Mouse (Mus musculus) stomach, postnatal 0 days (tissue): ENCODE measurements around the gene Rnf182. TPM values are rescaled to one million over a fixed set of nuclear protein-coding genes. Genes with fewer than 3 reads are reported as not detected.

Experiments
- ATAC-seq: fragments of 200-750 bp; cut with Nextera tagmentation; 2 replicates; pipeline ENCODE4 v1.8.0; 2017; ENCODE audit not compliant: low FRiP score, low TSS enrichment
- DNase-seq: peaks from one replicate; pipeline ENCODE4 v3.0.0-alpha.2; 2016; ENCODE audit warnings: low spot score
- H3K27ac ChIP-seq: fragments of 300-500 bp; sonication (generic); replicated peaks from 2 replicates; pipeline ENCODE4 v1.5.1; 2014; ENCODE audit warnings: mild to moderate bottlenecking, control low read depth
- H3K27me3 ChIP-seq: fragments of 300-500 bp; sonication (generic); 2 replicates; pipeline ENCODE4 v1.6.1; 2014; ENCODE audit warnings: low read length; ENCODE audit not compliant: control insufficient read depth, insufficient read depth
- H3K36me3 ChIP-seq: fragments of 300-500 bp; sonication (generic); 2 replicates; pipeline ENCODE4 v1.6.1; 2014; ENCODE audit warnings: low read length, mixed read lengths; ENCODE audit not compliant: control insufficient read depth, insufficient read depth
- H3K4me1 ChIP-seq: fragments of 300-500 bp; sonication (generic); replicated peaks from 2 replicates; pipeline ENCODE4 v1.6.1; 2014; ENCODE audit warnings: antibody characterized with exemption; ENCODE audit not compliant: control insufficient read depth, insufficient read depth
- H3K4me2 ChIP-seq: fragments of 300-500 bp; sonication (generic); replicated peaks from 2 replicates; pipeline ENCODE4 v1.6.1; 2014; ENCODE audit warnings: low read depth, mild to moderate bottlenecking, control low read depth, moderate library complexity
- H3K4me3 ChIP-seq: fragments of 300-500 bp; sonication (generic); 2 replicates; pipeline ENCODE4 v1.5.1; 2014; ENCODE audit warnings: low read depth, low read length, control low read depth
- H3K9ac ChIP-seq: fragments of 300-500 bp; sonication (generic); 2 replicates; pipeline ENCODE4 v1.6.1; 2014; ENCODE audit warnings: mild to moderate bottlenecking, low read length, control low read depth, mixed read lengths
- H3K9me3 ChIP-seq: fragments of 300-500 bp; sonication (generic); 2 replicates; pipeline ENCODE4 v1.6.1; 2016; ENCODE audit warnings: low read length; ENCODE audit not compliant: control insufficient read depth
- CTCF ChIP-seq: IDR thresholded peaks from 2 replicates; pipeline ENCODE4 v1.5.1; 2016; ENCODE audit warnings: antibody characterized with exemption, low read depth, mild to moderate bottlenecking, moderate library complexity
- EP300 ChIP-seq: optimal IDR thresholded peaks from 2 replicates; pipeline ENCODE3; 2016; ENCODE audit warnings: antibody characterized with exemption
- WGBS: fragments of 180-500 bp; shearing (Covaris S2); extraction: QIAGEN DNeasy Blood & Tissue Kit; methylation state at CpG from one replicate; pipeline ENCODE4 v1.1.7; 2014; 5-methylcytosine and 5-hydroxymethylcytosine counted together
- polyA plus RNA-seq: library from polyadenylated mRNA; unstranded; fragments of >200 nt; fragmentation: Nextera tagmentation; extraction: Ambion mirVana; gene quantifications from 2 replicates; pipeline ENCODE4 v1.2.1, GENCODE M21; 2015

Rnf182 gene
- polyA plus RNA-seq, 1 experiment from 2014 or later, result 0.38 TPM

DNA sequence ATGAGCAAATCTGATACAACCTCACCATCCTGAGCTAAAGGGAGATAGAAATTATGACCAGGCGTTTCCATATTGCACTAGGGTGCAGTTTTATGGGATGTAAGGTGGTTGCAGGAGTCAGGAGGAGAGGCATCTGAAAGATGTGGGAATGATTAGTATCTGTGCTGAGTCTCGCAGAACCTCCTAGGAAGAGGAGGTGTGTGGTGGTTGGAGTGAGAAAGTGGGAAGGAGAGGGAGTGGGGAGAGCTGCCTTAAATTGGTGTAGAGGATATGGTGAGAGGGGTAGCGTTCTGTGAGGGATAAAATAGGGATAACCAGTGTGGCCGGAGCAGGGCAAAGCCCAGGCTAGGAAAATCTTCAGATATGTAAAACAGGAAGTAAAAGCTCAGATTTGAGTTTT lies 17.5 kb downstream of the Rnf182 start:
- Histone ChIP-seq H3K9me3 (no peaks in the 10 kb centered on the region), H3K36me3 (no peaks in the 10 kb centered on the region), H3K4me3 (no peak overlapping the region), H3K4me1 (no peaks in the 10 kb centered on the region), H3K9ac (no peak overlapping the region), H3K27me3 (no peaks in the 10 kb centered on the region), H3K27ac (no peak overlapping the region), H3K4me2 (no peak overlapping the region)
- ATAC-seq (no peak), DNase-seq (no peak)
- no peak for TF ChIP-seq EP300
- TF ChIP-seq CTCF, result no peak
- WGBS, result 77% methylated on average over 4 of the region's 4 CpGs

- H3K36me3 ChIP-seq, result no peaks in the 10 kb centered on the region
- 67% methylated on average over 7 of the region's 7 CpGs for WGBS
- H3K9me3 ChIP-seq, result no peaks in the 10 kb centered on the region
- H3K4me3 ChIP-seq, result no peak overlapping the region
- DNase-seq, result no peak
- ATAC-seq, result no peak
- no peak overlapping the region for H3K4me2 ChIP-seq
- TF ChIP-seq CTCF (no peak), EP300 (no peak)
- no peak overlapping the region for H3K27ac ChIP-seq
- H3K9ac ChIP-seq, result no peak overlapping the region
- no peaks in the 10 kb centered on the region for H3K4me1 ChIP-seq
- no peaks in the 10 kb centered on the region for H3K27me3 ChIP-seq
Observed at GRCm38 (mm10) chr13:43637720-43638119, 22.2 kb downstream of the Rnf182 start.

DNA sequence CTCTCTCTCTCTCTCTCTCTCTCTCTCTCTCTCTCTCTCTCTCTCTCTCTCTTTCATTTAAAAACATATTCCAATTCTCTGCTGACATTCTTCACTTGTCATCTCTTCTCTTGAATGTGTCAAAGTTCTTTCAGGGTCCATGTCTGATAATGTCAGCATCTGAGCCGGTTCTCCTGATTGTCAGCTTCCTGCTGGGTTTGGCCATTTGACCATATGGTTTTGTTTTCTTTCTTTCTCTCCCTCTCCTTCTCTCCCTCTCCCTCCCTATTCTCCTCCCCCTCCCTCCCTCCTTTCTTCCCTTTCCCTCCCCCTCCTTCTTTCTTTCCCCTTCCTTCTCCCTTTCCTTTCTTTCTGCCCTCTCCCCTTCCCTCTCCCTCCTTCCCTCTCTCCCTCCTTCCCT lies 29.5 kb downstream of the Rnf182 start:
- TF ChIP-seq CTCF (no peak), EP300 (no peak)
- WGBS, result 24% methylated on average over 1 of the region's 1 CpGs

DNA sequence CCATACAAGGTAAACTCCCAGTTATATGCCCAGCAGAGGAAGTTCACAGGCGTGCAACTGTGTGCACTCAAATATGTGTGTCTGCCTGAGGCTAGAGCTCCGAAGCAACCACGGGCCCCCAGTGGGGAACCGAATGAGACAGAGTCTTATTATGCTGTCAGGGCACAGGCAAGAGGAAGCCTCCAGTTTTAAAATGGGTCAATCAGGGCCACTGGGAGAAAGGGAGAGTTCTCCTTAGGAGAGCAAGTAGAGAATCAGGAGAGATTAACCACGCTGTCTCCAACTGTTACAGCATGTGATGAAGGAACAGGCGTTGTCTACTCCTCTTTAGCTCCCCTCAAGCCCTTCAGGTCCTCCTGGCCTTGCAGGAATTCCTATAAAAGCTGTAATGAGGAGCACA lies 33.0 kb downstream of the Rnf182 start:
- H3K4me2 ChIP-seq, result no peak overlapping the region
- WGBS, result 67% methylated on average over 6 of the region's 6 CpGs
- H3K27ac ChIP-seq, result no peak overlapping the region
- H3K4me3 ChIP-seq, result no peak overlapping the region
- H3K27me3 ChIP-seq, result no peaks in the 10 kb centered on the region
- H3K4me1 ChIP-seq, result no peaks in the 10 kb centered on the region
- H3K9me3 ChIP-seq, result no peaks in the 10 kb centered on the region
- TF ChIP-seq EP300, result no peak
- TF ChIP-seq CTCF, result no peak
- no peak for DNase-seq
- H3K9ac ChIP-seq, result no peak overlapping the region
- no peaks in the 10 kb centered on the region for H3K36me3 ChIP-seq
- ATAC-seq, result no peak

More for the DNA sequence above, 29.5 kb downstream of the Rnf182 start:
- ATAC-seq, result no peak
- Histone ChIP-seq H3K4me1 (no peaks in the 10 kb centered on the region), H3K4me2 (no peak overlapping the region), H3K9ac (no peak overlapping the region), H3K36me3 (no peaks in the 10 kb centered on the region), H3K9me3 (no peaks in the 10 kb centered on the region), H3K27me3 (no peaks in the 10 kb centered on the region), H3K4me3 (no peak overlapping the region), H3K27ac (no peak overlapping the region)
- no peak for DNase-seq

DNA sequence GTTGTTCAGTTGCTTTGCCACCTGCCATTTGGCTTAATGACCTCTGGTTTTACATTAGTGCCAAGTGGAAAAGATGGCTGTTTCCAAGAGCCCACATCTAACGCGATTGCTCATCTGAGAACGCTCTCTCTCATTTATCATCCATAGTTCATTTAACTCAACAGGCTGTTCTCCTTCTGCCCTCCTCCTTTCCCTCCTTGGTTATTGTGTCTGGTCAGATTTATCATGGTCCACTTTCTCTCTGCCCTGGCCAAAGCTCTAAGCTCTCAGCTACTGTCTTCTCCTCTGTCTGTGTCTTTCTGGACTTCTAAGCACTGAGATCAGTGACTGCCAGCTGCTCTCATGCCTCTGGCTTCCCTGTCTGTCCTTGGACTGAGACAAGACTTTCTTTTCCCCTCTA lies 35.8 kb downstream of the Rnf182 start:
- H3K9ac ChIP-seq, result no peak overlapping the region
- no peaks in the 10 kb centered on the region for H3K9me3 ChIP-seq
- WGBS, result 54% methylated on average over 3 of the region's 3 CpGs
- TF ChIP-seq CTCF, result no peak
- TF ChIP-seq EP300, result no peak
- no peaks in the 10 kb centered on the region for H3K27me3 ChIP-seq
- H3K4me1 ChIP-seq, result no peaks in the 10 kb centered on the region
- ATAC-seq (no peak), DNase-seq (no peak)
- no peaks in the 10 kb centered on the region for H3K36me3 ChIP-seq
- H3K4me2 ChIP-seq, result no peak overlapping the region
- H3K27ac ChIP-seq, result no peak overlapping the region
- H3K4me3 ChIP-seq, result no peak overlapping the region

DNA sequence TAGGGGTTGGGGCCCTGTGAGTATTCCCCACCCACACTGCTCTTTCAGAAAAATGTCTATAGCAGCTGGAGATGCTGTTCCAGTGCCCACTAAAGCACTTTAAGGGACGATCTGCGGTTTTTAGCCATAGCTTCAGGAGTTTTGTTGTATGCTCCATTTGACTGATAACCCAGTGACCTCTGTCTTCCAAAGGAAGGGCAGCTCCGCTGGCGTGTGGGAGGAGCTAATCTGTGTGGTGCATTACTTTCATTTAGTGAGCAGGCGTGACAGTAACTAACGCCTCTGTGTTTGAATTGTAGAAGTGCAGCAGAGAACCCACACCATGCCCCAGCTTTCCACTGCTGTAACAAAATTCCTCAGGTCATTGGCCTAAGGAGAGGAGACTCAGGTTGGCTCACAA lies 38.6 kb downstream of the Rnf182 start:
- ATAC-seq (no peak), DNase-seq (no peak)
- Histone ChIP-seq H3K9ac (no peak overlapping the region), H3K36me3 (no peaks in the 10 kb centered on the region), H3K4me1 (no peaks in the 10 kb centered on the region), H3K9me3 (no peaks in the 10 kb centered on the region), H3K27me3 (no peaks in the 10 kb centered on the region), H3K27ac (no peak overlapping the region), H3K4me2 (no peak overlapping the region), H3K4me3 (no peak overlapping the region)
- 37% methylated on average over 6 of the region's 6 CpGs for WGBS
- no peak for TF ChIP-seq EP300
- TF ChIP-seq CTCF, result no peak
